Comparison of ENCODE assay signal across 8 mouse cellular contexts in the genomic region with DNA sequence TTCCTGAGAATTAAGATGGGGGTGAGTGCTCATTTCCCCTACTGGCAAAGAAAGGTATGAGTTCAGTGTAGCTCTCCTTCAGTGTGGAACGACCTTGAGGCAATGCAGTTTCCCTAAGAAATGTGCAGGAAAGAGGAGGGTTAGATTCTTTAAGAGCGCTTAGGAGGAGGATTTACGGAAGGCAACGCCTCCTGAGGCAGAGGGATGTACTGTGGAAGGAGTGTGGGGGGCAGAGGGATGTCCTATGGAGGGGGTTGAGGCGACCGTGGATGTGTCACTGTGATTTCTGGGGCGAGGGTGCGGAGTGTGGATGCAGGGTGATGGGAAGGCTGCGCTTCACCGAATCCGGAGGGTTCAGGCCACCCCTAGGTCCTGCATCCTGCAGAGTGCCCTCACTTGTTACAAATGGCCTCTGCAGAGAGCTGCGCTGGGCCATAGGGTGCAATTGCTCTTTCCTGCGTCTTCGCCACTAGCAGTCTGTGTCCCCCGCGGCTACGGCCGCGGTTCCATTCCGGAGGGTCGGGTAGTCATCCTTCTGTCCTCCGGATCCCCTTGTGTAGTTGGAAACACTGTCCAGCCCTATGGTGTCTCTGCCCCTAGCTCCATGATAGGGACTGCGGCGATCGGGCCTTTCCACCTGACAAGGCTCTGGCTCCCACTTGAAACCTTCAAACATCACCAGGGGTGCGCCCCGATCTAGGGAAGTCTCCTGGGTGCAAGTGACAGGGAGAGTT. TPM values are rescaled to one million over a fixed set of nuclear protein-coding genes. Genes with fewer than 3 reads are reported as not detected.
A peak's percentile ranks its signal among the peaks of the same experiment; 100 is the strongest.
DNase-seq lines count a peak whose midpoint lies in the region; ATAC-seq lines count a peak whose summit lies in the region.

No protein-coding gene starts in this region.

- no peak overlapping the region for H3K27ac ChIP-seq in kidney, embryonic 16.5 days (ENCODE audit: low read length)
- H3K27ac ChIP-seq in neural tube, embryonic 14.5 days (ENCODE audit: low read depth, low read length), result no peak overlapping the region

- intact Hi-C loops in left cerebral cortex, postnatal 25 days (cut with DNase I), result loop anchor here (2.0 to 10.0 kb wide), 5 partner anchors 25 to 491 kb away; partner anchors contain the start of gene Ube4a

- peak overlapping the region; percentile 42 for H3K9ac ChIP-seq in kidney, embryonic 16.5 days (replicated peaks; ENCODE audit: low read length)
- H3K9ac ChIP-seq in neural tube, embryonic 14.5 days (replicated peaks; ENCODE audit: low read depth, low read length), result peak overlapping the region; percentile 12

- peaks cover 8% of the 10 kb centered on the region for H3K4me1 ChIP-seq in kidney, embryonic 16.5 days (ENCODE audit: insufficient read depth, low read length)
- no peaks in the 10 kb centered on the region; the same call in 1 of the 2 replicates for H3K4me1 ChIP-seq in neural tube, embryonic 14.5 days (ENCODE audit: control insufficient read depth, insufficient read depth, low read length)

- peak overlapping the region; percentile 38 for H3K4me3 ChIP-seq in kidney, embryonic 16.5 days (ENCODE audit: low read length)
- H3K4me3 ChIP-seq in neural tube, embryonic 14.5 days (ENCODE audit: low read depth, low read length), result peak overlapping the region; percentile 15; the same call in 1 of the 2 replicates

- H3K36me3 ChIP-seq in kidney, embryonic 16.5 days (ENCODE audit: insufficient read depth, low read length), result no peaks in the 10 kb centered on the region
- no peaks in the 10 kb centered on the region for H3K36me3 ChIP-seq in neural tube, embryonic 14.5 days (ENCODE audit: control insufficient read depth, insufficient read depth, low read length)

- peaks cover 78% of the 10 kb centered on the region for H3K27me3 ChIP-seq in kidney, embryonic 16.5 days (ENCODE audit: insufficient read depth, low read length)
- peaks cover 6% of the 10 kb centered on the region; the same call in 1 of the 2 replicates for H3K27me3 ChIP-seq in neural tube, embryonic 14.5 days (ENCODE audit: control insufficient read depth, insufficient read depth, low read length)

- ATAC-seq in kidney, embryonic 16.5 days (ENCODE audit: low FRiP score, low TSS enrichment), result peak; percentile 75
- 0 out of 2 replicates have a peak, but pooled peaks have one; percentile 25 for ATAC-seq in erythroblast, adult 5-6 weeks (replicated peaks; ENCODE audit: low FRiP score, poor library complexity, severe bottlenecking)
- ATAC-seq in neural tube, embryonic 14.5 days (ENCODE audit: low read depth), result peak; percentile 60; the same call in 1 of the 2 replicates

- H3K9me3 ChIP-seq in kidney, embryonic 16.5 days (ENCODE audit: low read length), result no peaks in the 10 kb centered on the region
- H3K9me3 ChIP-seq in neural tube, embryonic 14.5 days (ENCODE audit: control insufficient read depth, low read length), result no peaks in the 10 kb centered on the region

- 2% methylated on average over 27 of the region's 27 CpGs for WGBS in kidney, embryonic 16.5 days
- 1% methylated on average over 27 of the region's 27 CpGs for WGBS in neural tube, embryonic 14.5 days

- DNase-seq in kidney, postnatal 14 days, result no peak
- DNase-seq in ZHBTc4 (ENCODE audit: low read depth, low spot score), result peak; percentile 85
- peak; percentile 32 to 54 for DNase-seq in left cerebral cortex, postnatal 25 days (ENCODE audit: low spot score in 2 of 2)
- no peak for DNase-seq in gastrocnemius, adult 8-10 months (ENCODE audit: low spot score in 2 of 2)
- DNase-seq in adrenal gland, postnatal 36 days, result no peak

- H3K4me2 ChIP-seq in kidney, embryonic 16.5 days (replicated peaks; ENCODE audit: low read depth, low read length), result peak overlapping the region; percentile 71
- peak overlapping the region; percentile 46 for H3K4me2 ChIP-seq in neural tube, embryonic 14.5 days (ENCODE audit: low read depth, low read length)

RNA-seq across cellular contexts. Expression of gene Scn4b, which starts 7.5 kb away (rescaled TPM):
- polyA plus RNA-seq in kidney, embryonic 16.5 days (2015; fragmentation: Nextera tagmentation; extraction: Ambion mirVana), result 0.91 and 1.0 TPM in 2 replicates
- not detected in 2 replicates for total RNA-seq in erythroblast, adult 5-6 weeks (2015; ENCODE audit: low replicate concordance)
- not detected in 2 replicates for total RNA-seq in erythroblast, adult 5-6 weeks (2017; ENCODE audit: low replicate concordance)
- total RNA-seq in left cerebral cortex, postnatal 25 days (2021), result 100 to 1,000 TPM in 1 of 2 experiments, 10 to 100 TPM in 1; 26.7 to 103 TPM
- 0.08 and 0.13 TPM in 2 replicates for polyA plus RNA-seq in neural tube, embryonic 14.5 days (2014; fragmentation: Nextera tagmentation; extraction: Ambion mirVana)
- total RNA-seq in gastrocnemius, adult 8-10 months (2022), result 100 to 1,000 TPM; 209 to 275 (median 247) TPM
- under 1 TPM; 0.60 to 0.66 TPM for total RNA-seq in adrenal gland, postnatal 36 days (2021)

RNA-seq across cellular contexts. Expression of gene Scn2b, which starts 28.1 kb away (rescaled TPM):
- 4.7 and 5.0 TPM in 2 replicates for polyA plus RNA-seq in kidney, embryonic 16.5 days (2015; fragmentation: Nextera tagmentation; extraction: Ambion mirVana)
- total RNA-seq in erythroblast, adult 5-6 weeks (2015; ENCODE audit: low replicate concordance), result 0.77 TPM in 1 of 2 replicates, not detected in the other
- total RNA-seq in erythroblast, adult 5-6 weeks (2017; ENCODE audit: low replicate concordance), result not detected in 2 replicates
- total RNA-seq in left cerebral cortex, postnatal 25 days (2021), result 100 to 1,000 TPM; 245 to 264 TPM
- 9.3 and 11.2 TPM in 2 replicates for polyA plus RNA-seq in neural tube, embryonic 14.5 days (2014; fragmentation: Nextera tagmentation; extraction: Ambion mirVana)
- 1 to 10 TPM; 1.5 to 2.1 (median 1.6) TPM for total RNA-seq in gastrocnemius, adult 8-10 months (2022)
- 10 to 100 TPM; 10.6 to 15.7 TPM for total RNA-seq in adrenal gland, postnatal 36 days (2021)

RNA-seq across cellular contexts. Expression of gene BC049352, which starts 36.1 kb away (rescaled TPM):
- polyA plus RNA-seq in kidney, embryonic 16.5 days (2015; fragmentation: Nextera tagmentation; extraction: Ambion mirVana), result 0.15 TPM in 1 of 2 replicates, not detected in the other
- not detected in 2 replicates for total RNA-seq in erythroblast, adult 5-6 weeks (2015; ENCODE audit: low replicate concordance)
- total RNA-seq in erythroblast, adult 5-6 weeks (2017; ENCODE audit: low replicate concordance), result not detected in 2 replicates
- total RNA-seq in left cerebral cortex, postnatal 25 days (2021), result 1 to 10 TPM; 1.1 to 1.5 TPM
- not detected in 2 replicates for polyA plus RNA-seq in neural tube, embryonic 14.5 days (2014; fragmentation: Nextera tagmentation; extraction: Ambion mirVana)
- total RNA-seq in gastrocnemius, adult 8-10 months (2022), result 1 to 10 TPM in 3 of 4 experiments, under 1 TPM in 1; 0.78 to 1.9 (median 1.4) TPM
- under 1 TPM in 1 of 2 experiments, not detected in 1; 0.36 TPM for total RNA-seq in adrenal gland, postnatal 36 days (2021)

RNA-seq across cellular contexts. Expression of gene Tmprss4, which starts 58.2 kb away (rescaled TPM):
- 0.33 and 0.61 TPM in 2 replicates for polyA plus RNA-seq in kidney, embryonic 16.5 days (2015; fragmentation: Nextera tagmentation; extraction: Ambion mirVana)
- not detected in 2 replicates for total RNA-seq in erythroblast, adult 5-6 weeks (2015; ENCODE audit: low replicate concordance)
- not detected in 2 replicates for total RNA-seq in erythroblast, adult 5-6 weeks (2017; ENCODE audit: low replicate concordance)
- total RNA-seq in left cerebral cortex, postnatal 25 days (2021), result under 1 TPM in 1 of 2 experiments, not detected in 1; 0.41 TPM
- not detected in 2 replicates for polyA plus RNA-seq in neural tube, embryonic 14.5 days (2014; fragmentation: Nextera tagmentation; extraction: Ambion mirVana)
- not detected for total RNA-seq in gastrocnemius, adult 8-10 months (2022)
- total RNA-seq in adrenal gland, postnatal 36 days (2021), result not detected

Comparison
In these comparisons a context has a peak if more than half of its experiments do, and no peak if none do; other contexts are left out.
1. ATAC-seq: peak in every context shown above with its lines; median percentile 75 in kidney, embryonic 16.5 days; 60 in neural tube, embryonic 14.5 days; 25 in erythroblast, adult 5-6 weeks.
2. DNase-seq: peak in ZHBTc4 (single experiment) and left cerebral cortex, postnatal 25 days (2 of 2); none in kidney, postnatal 14 days (single experiment), gastrocnemius, adult 8-10 months (0 of 2) and adrenal gland, postnatal 36 days (0 of 2).
3. RNA of gene Scn4b, which starts 7.5 kb away (total RNA-seq): 209 to 275 TPM in gastrocnemius, adult 8-10 months and 26.7 to 103 TPM in left cerebral cortex, postnatal 25 days; 0.60 to 0.66 TPM in adrenal gland, postnatal 36 days and not detected in erythroblast, adult 5-6 weeks; every median in the first group is over 10 times any median in the second.
4. RNA of gene Scn2b, which starts 28.1 kb away (total RNA-seq): 245 to 264 TPM in left cerebral cortex, postnatal 25 days; 10.6 to 15.7 TPM in adrenal gland, postnatal 36 days, 1.5 to 2.1 TPM in gastrocnemius, adult 8-10 months and 0.77 TPM in erythroblast, adult 5-6 weeks; every median in the first group is over 10 times any median in the second.